ENCODE assay signal across 10 mouse cellular contexts in the genomic region with DNA sequence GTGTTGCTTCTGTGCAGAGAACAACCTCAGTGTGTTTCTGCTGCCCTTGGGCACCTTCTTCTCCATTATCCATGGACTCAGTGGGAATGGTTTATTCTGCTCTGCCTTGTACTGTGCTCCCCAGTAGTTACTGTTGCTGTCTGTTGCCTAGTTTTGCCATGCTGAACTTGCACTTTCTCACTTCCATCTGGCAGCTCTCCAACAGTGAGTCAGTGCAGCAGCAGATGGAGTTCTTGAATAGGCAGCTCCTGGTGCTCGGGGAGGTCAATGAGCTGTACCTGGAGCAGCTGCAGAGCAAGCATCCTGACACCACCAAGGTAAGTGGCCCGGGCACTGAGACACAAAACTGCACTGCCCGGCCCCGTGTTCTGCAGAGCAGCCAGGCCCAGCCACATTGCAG. TPM values are rescaled to one million over a fixed set of nuclear protein-coding genes. Genes with fewer than 3 reads are reported as not detected.
DNase-seq lines count a peak whose midpoint lies in the region; ATAC-seq and TF ChIP-seq lines count a peak whose summit lies in the region.
"Had no signal": no experiment of that assay in that cellular context is flagged by ENCODE, and none has a peak within 500 bp of the region (broad histone marks: within the 10 kb centered on the region; RNA-seq: fewer than 3 reads in every experiment).

No protein-coding gene starts in this region.

- no peak for TF ChIP-seq POLR2A in bone marrow macrophage, adult 2 months (IDR thresholded peaks at IDR 0.05; ENCODE audit: borderline replicate concordance, low read depth, low read length)

- DNase-seq in lung, postnatal 0 days (ENCODE audit: low spot score): peak; percentile 16
- DNase-seq in lung, postnatal 4 days: no peak
- DNase-seq in gastrocnemius, postnatal 25 days: peak; percentile 28
- DNase-seq in lung, postnatal 36 days: peak; percentile 41

- no peaks in the 10 kb centered on the region for H3K27me3 ChIP-seq in lung, postnatal 0 days (replicated peaks; ENCODE audit: insufficient read depth, low read length)
- no peaks in the 10 kb centered on the region for H3K27me3 ChIP-seq in intestine, embryonic 16.5 days (replicated peaks; ENCODE audit: control insufficient read depth, insufficient read depth, low read length)
- H3K27me3 ChIP-seq in forebrain, embryonic 13.5 days: no peaks in the 10 kb centered on the region
- H3K27me3 ChIP-seq: heart, embryonic 15.5 days; liver, embryonic 15.5 days had no signal

- no peaks in the 10 kb centered on the region for H3K9me3 ChIP-seq in lung, postnatal 0 days (ENCODE audit: low read length)
- H3K9me3 ChIP-seq in intestine, embryonic 16.5 days (ENCODE audit: control insufficient read depth, low read length): no peaks in the 10 kb centered on the region
- no peaks in the 10 kb centered on the region for H3K9me3 ChIP-seq in forebrain, embryonic 13.5 days (replicated peaks)
- H3K9me3 ChIP-seq: heart, embryonic 15.5 days; liver, embryonic 15.5 days had no signal

- H3K4me1 ChIP-seq in lung, postnatal 0 days (ENCODE audit: insufficient read depth, low read depth, low read length): no peaks in the 10 kb centered on the region
- H3K4me1 ChIP-seq in bone marrow macrophage, adult 2 months (ENCODE audit: control insufficient read depth, insufficient read depth, low read length): peaks cover 16% of the 10 kb centered on the region
- no peaks in the 10 kb centered on the region for H3K4me1 ChIP-seq in intestine, embryonic 16.5 days (ENCODE audit: control insufficient read depth, insufficient read depth, low read length)
- H3K4me1 ChIP-seq in forebrain, embryonic 13.5 days: peaks cover 8% of the 10 kb centered on the region
- H3K4me1 ChIP-seq: heart, embryonic 15.5 days; liver, embryonic 15.5 days had no signal

- WGBS in lung, postnatal 0 days: 76% methylated on average over 4 of the region's 4 CpGs
- WGBS in intestine, embryonic 16.5 days: 80% methylated on average over 4 of the region's 4 CpGs
- WGBS in forebrain, embryonic 13.5 days: 63% methylated on average over 4 of the region's 4 CpGs

- no peak overlapping the region for H3K9ac ChIP-seq in lung, postnatal 0 days (replicated peaks; ENCODE audit: low read depth)
- H3K9ac ChIP-seq in intestine, embryonic 16.5 days (ENCODE audit: low read depth, low read length): no peak overlapping the region
- H3K9ac ChIP-seq in forebrain, embryonic 13.5 days: no peak overlapping the region
- H3K9ac ChIP-seq: heart, embryonic 15.5 days; liver, embryonic 15.5 days had no signal

- TF ChIP-seq CTCF in lung, postnatal 0 days (IDR thresholded peaks at IDR 0.05): no peak
- no peak for TF ChIP-seq CTCF in bone marrow macrophage, adult 2 months (IDR thresholded peaks at IDR 0.05; ENCODE audit: low read depth, low read length)

- TF ChIP-seq EP300 in lung, postnatal 0 days (IDR thresholded peaks at IDR 0.05): no peak

- no peak overlapping the region for H3K4me3 ChIP-seq in lung, postnatal 0 days (ENCODE audit: low read depth, low read length)
- H3K4me3 ChIP-seq in bone marrow macrophage, adult 2 months (ENCODE audit: insufficient read depth, low read length): no peak overlapping the region
- no peak overlapping the region for H3K4me3 ChIP-seq in intestine, embryonic 16.5 days (ENCODE audit: low read length)
- no peak overlapping the region for H3K4me3 ChIP-seq in forebrain, embryonic 13.5 days
- H3K4me3 ChIP-seq: heart, embryonic 15.5 days; liver, embryonic 15.5 days had no signal

- H3K27ac ChIP-seq in lung, postnatal 0 days (ENCODE audit: low read length): no peak overlapping the region
- H3K27ac ChIP-seq in bone marrow macrophage, adult 2 months (ENCODE audit: insufficient read depth, low read depth, low read length): peak overlapping the region; percentile 48
- H3K27ac ChIP-seq in intestine, embryonic 16.5 days (ENCODE audit: low read length): no peak overlapping the region
- H3K27ac ChIP-seq in forebrain, embryonic 13.5 days: no peak overlapping the region
- H3K27ac ChIP-seq: heart, embryonic 15.5 days; liver, embryonic 15.5 days had no signal

- H3K36me3 ChIP-seq in lung, postnatal 0 days (ENCODE audit: insufficient read depth, low read length): peaks cover 57% of the 10 kb centered on the region
- H3K36me3 ChIP-seq in intestine, embryonic 16.5 days (ENCODE audit: control insufficient read depth, insufficient read depth, low read length): peaks cover 7% of the 10 kb centered on the region
- H3K36me3 ChIP-seq in forebrain, embryonic 13.5 days (ENCODE audit: poor library complexity, severe bottlenecking): peaks cover 98% of the 10 kb centered on the region

- H3K4me2 ChIP-seq in lung, postnatal 0 days (replicated peaks; ENCODE audit: low read depth, low read length): no peak overlapping the region
- no peak overlapping the region for H3K4me2 ChIP-seq in intestine, embryonic 16.5 days (ENCODE audit: low read depth, low read length)
- H3K4me2 ChIP-seq in forebrain, embryonic 13.5 days: no peak overlapping the region
- H3K4me2 ChIP-seq: heart, embryonic 15.5 days; liver, embryonic 15.5 days had no signal

- ATAC-seq in lung, postnatal 0 days: no peak
- ATAC-seq in intestine, embryonic 16.5 days: no peak
- ATAC-seq in forebrain, embryonic 13.5 days: no peak

RNA-seq across cellular contexts. Expression of a gene that starts 17.8 kb away (rescaled TPM):
- polyA plus RNA-seq in lung, postnatal 0 days (2015; fragmentation: Nextera tagmentation; extraction: Ambion mirVana): 21.2 and 26.3 TPM in 2 replicates
- 4.8 and 5.9 TPM in 2 replicates for polyA plus RNA-seq in bone marrow macrophage, adult 2 months (2012; ENCODE audit: insufficient read depth, insufficient read length, missing spikeins)
- not detected for total RNA-seq in gastrocnemius, postnatal 25 days (2021)
- 0.50 and 1.1 TPM in 2 replicates for polyA plus RNA-seq in intestine, embryonic 16.5 days (2015; fragmentation: Nextera tagmentation; extraction: Ambion mirVana)
- polyA plus RNA-seq in forebrain, embryonic 13.5 days (2015; fragmentation: Nextera tagmentation; extraction: Ambion mirVana): 1.6 and 2.8 TPM in 2 replicates
- polyA plus RNA-seq: small intestine, adult 2 months had no signal

RNA-seq across cellular contexts. Expression of a gene that starts 18.2 kb away (rescaled TPM):
- polyA plus RNA-seq in lung, postnatal 0 days (2015; fragmentation: Nextera tagmentation; extraction: Ambion mirVana): 8.7 and 10.9 TPM in 2 replicates
- polyA plus RNA-seq in bone marrow macrophage, adult 2 months (2012; ENCODE audit: insufficient read depth, insufficient read length, missing spikeins): 2.5 and 2.6 TPM in 2 replicates
- total RNA-seq in gastrocnemius, postnatal 25 days (2021): under 1 TPM in 1 of 2 experiments, not detected in 1; 0.19 TPM
- polyA plus RNA-seq in intestine, embryonic 16.5 days (2015; fragmentation: Nextera tagmentation; extraction: Ambion mirVana): 0.22 and 0.35 TPM in 2 replicates
- polyA plus RNA-seq in forebrain, embryonic 13.5 days (2015; fragmentation: Nextera tagmentation; extraction: Ambion mirVana): 0.83 and 1.1 TPM in 2 replicates

RNA-seq across cellular contexts. Expression of a gene that starts 40.7 kb away (rescaled TPM):
- 7.3 and 8.7 TPM in 2 replicates for polyA plus RNA-seq in lung, postnatal 0 days (2015; fragmentation: Nextera tagmentation; extraction: Ambion mirVana)
- polyA plus RNA-seq in bone marrow macrophage, adult 2 months (2012; ENCODE audit: insufficient read depth, insufficient read length, missing spikeins): 19.0 and 21.4 TPM in 2 replicates
- 10 to 100 TPM; 26.9 to 32.5 TPM for total RNA-seq in gastrocnemius, postnatal 25 days (2021)
- 12.6 and 13.8 TPM in 2 replicates for polyA plus RNA-seq in intestine, embryonic 16.5 days (2015; fragmentation: Nextera tagmentation; extraction: Ambion mirVana)
- 29.0 and 34.1 TPM in 2 replicates for polyA plus RNA-seq in forebrain, embryonic 13.5 days (2015; fragmentation: Nextera tagmentation; extraction: Ambion mirVana)

RNA-seq across cellular contexts. Expression of a gene that starts 59.9 kb away (rescaled TPM):
- polyA plus RNA-seq in lung, postnatal 0 days (2015; fragmentation: Nextera tagmentation; extraction: Ambion mirVana): 0.94 and 1.0 TPM in 2 replicates
- 0.55 TPM in 1 of 2 replicates, not detected in the other for polyA plus RNA-seq in bone marrow macrophage, adult 2 months (2012; ENCODE audit: insufficient read depth, insufficient read length, missing spikeins)
- total RNA-seq in gastrocnemius, postnatal 25 days (2021): not detected
- polyA plus RNA-seq in intestine, embryonic 16.5 days (2015; fragmentation: Nextera tagmentation; extraction: Ambion mirVana): 1.1 and 2.5 TPM in 2 replicates
- 0.19 and 0.31 TPM in 2 replicates for polyA plus RNA-seq in forebrain, embryonic 13.5 days (2015; fragmentation: Nextera tagmentation; extraction: Ambion mirVana)

Comparison
In these comparisons a context has a peak if more than half of its experiments do, and no peak if none do; other contexts are left out.
1. DNase-seq: peak in lung, postnatal 0 days (single experiment), gastrocnemius, postnatal 25 days (single experiment) and lung, postnatal 36 days (single experiment); none in lung, postnatal 4 days (0 of 2).